8 mouse cellular contexts compared by ENCODE assay signal in genomic region chr10:80050885-80051617, GRCm38 (mm10). TPM values are rescaled to one million over a fixed set of nuclear protein-coding genes. Genes with fewer than 3 reads are reported as not detected.
DNase-seq lines count a peak whose midpoint lies in the region; ATAC-seq and TF ChIP-seq lines count a peak whose summit lies in the region.

No protein-coding gene starts in this region.

- H3K4me2 ChIP-seq in hindbrain, embryonic 12.5 days (replicated peaks): no peak overlapping the region
- no peak overlapping the region for H3K4me2 ChIP-seq in forebrain, embryonic 14.5 days (ENCODE audit: low read length)
- H3K4me2 ChIP-seq in liver, embryonic 12.5 days: peak overlapping the region; percentile 95; the same call in 1 of the 2 replicates

- TF ChIP-seq CTCF in MEL (IDR thresholded peaks at IDR 0.05 in 2 of 3, conservative IDR thresholded peaks at IDR 0.05 in 1 of 3; ENCODE audit: control insufficient read depth in 1 of 3, insufficient read depth in 1 of 3, low read depth in 2 of 3, low read length in 3 of 3, poor library complexity in 1 of 3, severe bottlenecking in 1 of 3): no peak

- ATAC-seq in hindbrain, embryonic 12.5 days (ENCODE audit: low FRiP score): no peak
- ATAC-seq in forebrain, embryonic 14.5 days: no peak
- ATAC-seq in liver, embryonic 12.5 days: no peak

- peaks cover 24% of the 10 kb centered on the region; the same call in 1 of the 2 replicates for H3K27me3 ChIP-seq in hindbrain, embryonic 10.5 days (ENCODE audit: insufficient read depth, poor library complexity, severe bottlenecking)
- H3K27me3 ChIP-seq in hindbrain, embryonic 12.5 days: peaks cover 7% of the 10 kb centered on the region; the same call in 1 of the 2 replicates
- H3K27me3 ChIP-seq in MEL (ENCODE audit: control insufficient read depth in 1 of 2, insufficient read depth in 2 of 2, low read length in 2 of 2): no peaks in the 10 kb centered on the region
- no peaks in the 10 kb centered on the region for H3K27me3 ChIP-seq in forebrain, embryonic 14.5 days (replicated peaks; ENCODE audit: control insufficient read depth, insufficient read depth, low read length)
- H3K27me3 ChIP-seq in liver, embryonic 12.5 days (replicated peaks): no peaks in the 10 kb centered on the region

- no peak for DNase-seq in hindbrain, embryonic 10.5 days (ENCODE audit: low spot score)
- DNase-seq in MEL (ENCODE audit: low read depth, low spot score): no peak
- no peak for DNase-seq in forebrain, embryonic 14.5 days (ENCODE audit: low spot score)
- no peak for DNase-seq in urinary bladder, postnatal 10 days (ENCODE audit: low spot score)
- DNase-seq in spleen, postnatal 14 days (ENCODE audit: low spot score in 2 of 2): no peak
- DNase-seq in adrenal gland, postnatal 10 days: no peak

- H3K9me3 ChIP-seq in hindbrain, embryonic 10.5 days: no peaks in the 10 kb centered on the region
- no peaks in the 10 kb centered on the region for H3K9me3 ChIP-seq in hindbrain, embryonic 12.5 days (replicated peaks)
- no peaks in the 10 kb centered on the region for H3K9me3 ChIP-seq in MEL (replicated peaks; ENCODE audit: insufficient read depth, low read length)
- no peaks in the 10 kb centered on the region for H3K9me3 ChIP-seq in forebrain, embryonic 14.5 days (replicated peaks; ENCODE audit: control insufficient read depth, low read length)
- H3K9me3 ChIP-seq in liver, embryonic 12.5 days (replicated peaks): no peaks in the 10 kb centered on the region

- no peak for TF ChIP-seq EP300 in MEL (IDR thresholded peaks at IDR 0.05; ENCODE audit: low read depth in 1 of 2, low read length in 2 of 2)

- peak overlapping the region; percentile 86 for H3K27ac ChIP-seq in hindbrain, embryonic 10.5 days
- H3K27ac ChIP-seq in hindbrain, embryonic 12.5 days: no peak overlapping the region
- peak overlapping the region; percentile 51 for H3K27ac ChIP-seq in MEL (ENCODE audit: control insufficient read depth, low read depth, low read length)
- 0 out of 2 replicates have a peak overlapping the region, but pooled peaks have one; percentile 27 for H3K27ac ChIP-seq in forebrain, embryonic 14.5 days (ENCODE audit: low read depth, low read length)
- H3K27ac ChIP-seq in liver, embryonic 12.5 days: peak overlapping the region; percentile 92

- 11% methylated on average over 15 of the region's 15 CpGs for WGBS in hindbrain, embryonic 10.5 days
- 20% methylated on average over 15 of the region's 15 CpGs for WGBS in hindbrain, embryonic 12.5 days
- 16% methylated on average over 15 of the region's 15 CpGs for WGBS in forebrain, embryonic 14.5 days
- 56% methylated on average over 15 of the region's 15 CpGs for WGBS in liver, embryonic 12.5 days (ENCODE audit: insufficient replicate concordance)

- no peak overlapping the region for H3K9ac ChIP-seq in hindbrain, embryonic 12.5 days
- H3K9ac ChIP-seq in MEL (ENCODE audit: control insufficient read depth, low read depth, low read length, poor library complexity, severe bottlenecking): peak overlapping the region; percentile 39
- no peak overlapping the region for H3K9ac ChIP-seq in forebrain, embryonic 14.5 days (ENCODE audit: low read length)
- H3K9ac ChIP-seq in liver, embryonic 12.5 days: peak overlapping the region; percentile 50

- TF ChIP-seq RAD21 in MEL (IDR thresholded peaks at IDR 0.05; ENCODE audit: low read depth, low read length): no peak

- no peak for TF ChIP-seq POLR2A in MEL (IDR thresholded peaks at IDR 0.05; ENCODE audit: control insufficient read depth in 1 of 2, insufficient read depth in 1 of 2, low read depth in 1 of 2, low read length in 2 of 2, poor library complexity in 1 of 2)

- no peak overlapping the region; the same call in 1 of the 2 replicates for H3K4me3 ChIP-seq in hindbrain, embryonic 10.5 days
- H3K4me3 ChIP-seq in hindbrain, embryonic 12.5 days: no peak overlapping the region
- H3K4me3 ChIP-seq in MEL (ENCODE audit: control insufficient read depth in 1 of 2, insufficient read depth in 1 of 2, low read depth in 2 of 2, low read length in 2 of 2): no peak overlapping the region
- no peak overlapping the region for H3K4me3 ChIP-seq in forebrain, embryonic 14.5 days (ENCODE audit: low read depth, low read length)
- no peak overlapping the region for H3K4me3 ChIP-seq in liver, embryonic 12.5 days

- peaks cover 20% of the 10 kb centered on the region for H3K79me2 ChIP-seq in MEL (ENCODE audit: control insufficient read depth, insufficient read depth, low read length, poor library complexity)

- H3K4me1 ChIP-seq in hindbrain, embryonic 10.5 days (replicated peaks): peaks cover 87% of the 10 kb centered on the region
- H3K4me1 ChIP-seq in hindbrain, embryonic 12.5 days: peaks cover 44% of the 10 kb centered on the region
- peaks cover 22 to 42% of the 10 kb centered on the region in 2 experiments for H3K4me1 ChIP-seq in MEL (ENCODE audit: control insufficient read depth in 1 of 2, insufficient read depth in 2 of 2, low read length in 2 of 2)
- H3K4me1 ChIP-seq in forebrain, embryonic 14.5 days (ENCODE audit: control insufficient read depth, insufficient read depth, low read length): peaks cover 18% of the 10 kb centered on the region
- H3K4me1 ChIP-seq in liver, embryonic 12.5 days: peaks cover 86% of the 10 kb centered on the region

- peaks cover 9% of the 10 kb centered on the region for H3K36me3 ChIP-seq in hindbrain, embryonic 10.5 days
- H3K36me3 ChIP-seq in hindbrain, embryonic 12.5 days: peaks cover 9% of the 10 kb centered on the region; the same call in 1 of the 2 replicates
- H3K36me3 ChIP-seq in MEL (ENCODE audit: control insufficient read depth in 1 of 2, insufficient read depth in 2 of 2, low read length in 2 of 2): peaks cover 0 to 44% of the 10 kb centered on the region in 2 experiments; a peak in 2 of 4 replicates
- H3K36me3 ChIP-seq in forebrain, embryonic 14.5 days (ENCODE audit: control insufficient read depth, insufficient read depth, low read length): peaks cover 6% of the 10 kb centered on the region; the same call in 1 of the 2 replicates
- peaks cover 10% of the 10 kb centered on the region for H3K36me3 ChIP-seq in liver, embryonic 12.5 days

TF ChIP-seq in MEL, 35 proteins besides CTCF, POLR2A, EP300 and RAD21 (continues in another document):
- TF ChIP-seq ZNF384 (IDR thresholded peaks at IDR 0.05; ENCODE audit: low read depth, low read length): 0 out of 2 replicates have a peak, but pooled peaks have one; percentile 16

RNA-seq across cellular contexts. Expression of gene Gpx4, which starts 4.1 kb away (rescaled TPM):
- polyA plus RNA-seq in hindbrain, embryonic 10.5 days (2016; fragmentation: Nextera tagmentation; extraction: Ambion mirVana): 681 and 705 TPM in 2 replicates
- polyA plus RNA-seq in hindbrain, embryonic 12.5 days (2016; fragmentation: Nextera tagmentation; extraction: Ambion mirVana): 449 and 484 TPM in 2 replicates
- total RNA-seq in MEL (2012; rRNA removed): 422 and 508 TPM in 2 replicates
- polyA plus RNA-seq in MEL (2012; ENCODE audit: insufficient read depth in 1 of 2, insufficient read length in 2 of 2, low read depth in 1 of 2, low replicate concordance in 2 of 2, missing spikeins in 1 of 2): 100 to 1,000 TPM in 1 of 2 experiments, not detected in 1; 536 TPM
- polyA plus RNA-seq in forebrain, embryonic 14.5 days (2014; fragmentation: Nextera tagmentation; extraction: Ambion mirVana): 555 and 632 TPM in 2 replicates
- polyA plus RNA-seq in liver, embryonic 12.5 days (2016; fragmentation: Nextera tagmentation; extraction: Ambion mirVana): 682 and 685 TPM in 2 replicates
- total RNA-seq in adrenal gland, postnatal 10 days (2021): 1,000 to 10,000 TPM; 1,132 to 1,146 TPM

RNA-seq across cellular contexts. Expression of gene Polr2e, which starts 11.5 kb away (rescaled TPM):
- 261 and 268 TPM in 2 replicates for polyA plus RNA-seq in hindbrain, embryonic 10.5 days (2016; fragmentation: Nextera tagmentation; extraction: Ambion mirVana)
- 163 and 171 TPM in 2 replicates for polyA plus RNA-seq in hindbrain, embryonic 12.5 days (2016; fragmentation: Nextera tagmentation; extraction: Ambion mirVana)
- total RNA-seq in MEL (2012; rRNA removed): 156 and 169 TPM in 2 replicates
- 100 to 1,000 TPM; 258 to 279 TPM for polyA plus RNA-seq in MEL (2012; ENCODE audit: insufficient read depth in 1 of 2, insufficient read length in 2 of 2, low read depth in 1 of 2, low replicate concordance in 2 of 2, missing spikeins in 1 of 2)
- polyA plus RNA-seq in forebrain, embryonic 14.5 days (2014; fragmentation: Nextera tagmentation; extraction: Ambion mirVana): 205 and 219 TPM in 2 replicates
- polyA plus RNA-seq in liver, embryonic 12.5 days (2016; fragmentation: Nextera tagmentation; extraction: Ambion mirVana): 142 and 147 TPM in 2 replicates
- total RNA-seq in adrenal gland, postnatal 10 days (2021): 100 to 1,000 TPM in 1 of 2 experiments, 10 to 100 TPM in 1; 96.5 to 102 TPM

RNA-seq across cellular contexts. Expression of gene Arhgap45, which starts 34.6 kb away (rescaled TPM):
- polyA plus RNA-seq in hindbrain, embryonic 10.5 days (2016; fragmentation: Nextera tagmentation; extraction: Ambion mirVana): 8.4 and 9.0 TPM in 2 replicates
- 8.7 and 8.9 TPM in 2 replicates for polyA plus RNA-seq in hindbrain, embryonic 12.5 days (2016; fragmentation: Nextera tagmentation; extraction: Ambion mirVana)
- total RNA-seq in MEL (2012; rRNA removed): 25.2 and 26.2 TPM in 2 replicates
- 10 to 100 TPM in 1 of 2 experiments, not detected in 1; 53.6 TPM for polyA plus RNA-seq in MEL (2012; ENCODE audit: insufficient read depth in 1 of 2, insufficient read length in 2 of 2, low read depth in 1 of 2, low replicate concordance in 2 of 2, missing spikeins in 1 of 2)
- 1.1 and 1.5 TPM in 2 replicates for polyA plus RNA-seq in forebrain, embryonic 14.5 days (2014; fragmentation: Nextera tagmentation; extraction: Ambion mirVana)
- polyA plus RNA-seq in liver, embryonic 12.5 days (2016; fragmentation: Nextera tagmentation; extraction: Ambion mirVana): 22.3 and 22.8 TPM in 2 replicates
- total RNA-seq in adrenal gland, postnatal 10 days (2021): 10 to 100 TPM; 11.9 to 12.7 TPM

RNA-seq across cellular contexts. Expression of gene Sbno2, which starts 54.3 kb away (rescaled TPM):
- 16.8 and 17.2 TPM in 2 replicates for polyA plus RNA-seq in hindbrain, embryonic 10.5 days (2016; fragmentation: Nextera tagmentation; extraction: Ambion mirVana)
- polyA plus RNA-seq in hindbrain, embryonic 12.5 days (2016; fragmentation: Nextera tagmentation; extraction: Ambion mirVana): 15.1 TPM in 2 replicates
- total RNA-seq in MEL (2012; rRNA removed): 14.6 and 15.8 TPM in 2 replicates
- polyA plus RNA-seq in MEL (2012; ENCODE audit: insufficient read depth in 1 of 2, insufficient read length in 2 of 2, low read depth in 1 of 2, low replicate concordance in 2 of 2, missing spikeins in 1 of 2): 10 to 100 TPM in 1 of 2 experiments, not detected in 1; 29.0 TPM
- 8.1 and 11.1 TPM in 2 replicates for polyA plus RNA-seq in forebrain, embryonic 14.5 days (2014; fragmentation: Nextera tagmentation; extraction: Ambion mirVana)
- polyA plus RNA-seq in liver, embryonic 12.5 days (2016; fragmentation: Nextera tagmentation; extraction: Ambion mirVana): 15.0 and 15.4 TPM in 2 replicates
- total RNA-seq in adrenal gland, postnatal 10 days (2021): 10 to 100 TPM; 37.5 to 55.7 TPM

RNA-seq across cellular contexts. Expression of gene Abca7, which starts 54.8 kb away (rescaled TPM):
- polyA plus RNA-seq in hindbrain, embryonic 10.5 days (2016; fragmentation: Nextera tagmentation; extraction: Ambion mirVana): 4.4 and 6.0 TPM in 2 replicates
- 6.9 and 7.7 TPM in 2 replicates for polyA plus RNA-seq in hindbrain, embryonic 12.5 days (2016; fragmentation: Nextera tagmentation; extraction: Ambion mirVana)
- 7.4 and 7.7 TPM in 2 replicates for total RNA-seq in MEL (2012; rRNA removed)
- 10 to 100 TPM in 1 of 2 experiments, not detected in 1; 16.8 TPM for polyA plus RNA-seq in MEL (2012; ENCODE audit: insufficient read depth in 1 of 2, insufficient read length in 2 of 2, low read depth in 1 of 2, low replicate concordance in 2 of 2, missing spikeins in 1 of 2)
- 2.1 and 3.1 TPM in 2 replicates for polyA plus RNA-seq in forebrain, embryonic 14.5 days (2014; fragmentation: Nextera tagmentation; extraction: Ambion mirVana)
- polyA plus RNA-seq in liver, embryonic 12.5 days (2016; fragmentation: Nextera tagmentation; extraction: Ambion mirVana): 10.5 and 12.1 TPM in 2 replicates
- total RNA-seq in adrenal gland, postnatal 10 days (2021): 10 to 100 TPM; 16.0 to 19.8 TPM

Comparison
In these comparisons a context has a peak if more than half of its experiments do, and no peak if none do; other contexts are left out.
1. H3K9ac ChIP-seq: peak in MEL (single experiment) and liver, embryonic 12.5 days (single experiment); none in hindbrain, embryonic 12.5 days (single experiment) and forebrain, embryonic 14.5 days (single experiment).